In the genomic region with DNA sequence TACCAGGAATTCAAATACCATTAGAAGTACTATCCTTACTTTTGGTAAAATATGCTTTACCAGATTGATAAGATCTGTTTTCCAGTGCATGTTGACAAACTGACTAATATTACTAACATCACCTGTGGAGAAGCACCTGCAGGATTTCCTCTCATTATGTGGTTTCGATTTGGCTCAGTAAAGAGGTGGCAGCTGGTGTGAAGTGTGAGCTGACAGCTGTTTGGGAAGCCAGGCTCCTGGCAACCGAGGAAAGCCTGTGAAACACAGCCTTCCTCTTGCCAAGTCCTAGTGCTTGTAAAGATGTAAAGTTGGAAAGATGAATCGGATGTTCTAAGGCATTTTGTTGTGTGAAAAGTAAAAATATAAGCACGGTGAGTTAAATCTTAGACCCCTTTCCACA, we compare ENCODE assay signal across 8 mouse cellular contexts. TPM values are rescaled to one million over a fixed set of nuclear protein-coding genes. Genes with fewer than 3 reads are reported as not detected.
DNase-seq lines count a peak whose midpoint lies in the region; ATAC-seq and TF ChIP-seq lines count a peak whose summit lies in the region.

No protein-coding gene starts in this region.

- H3K4me2 ChIP-seq in hindbrain, embryonic 14.5 days (replicated peaks), result no peak overlapping the region
- H3K4me2 ChIP-seq in hindbrain, embryonic 16.5 days (ENCODE audit: low read length), result no peak overlapping the region
- H3K4me2 ChIP-seq in liver, postnatal 0 days (ENCODE audit: low read depth, low read length), result no peak overlapping the region

- no peaks in the 10 kb centered on the region for H3K4me1 ChIP-seq in hindbrain, embryonic 14.5 days (replicated peaks; ENCODE audit: control insufficient read depth, insufficient read depth, low read length)
- no peaks in the 10 kb centered on the region for H3K4me1 ChIP-seq in hindbrain, embryonic 16.5 days (ENCODE audit: control insufficient read depth, insufficient read depth, low read depth, low read length)
- 0 out of 2 replicates have a peak, but pooled peaks cover 3% of the 10 kb centered on the region for H3K4me1 ChIP-seq in liver, postnatal 0 days (ENCODE audit: insufficient read depth)

- no peak for ATAC-seq in hindbrain, embryonic 14.5 days (ENCODE audit: low FRiP score)
- no peak for ATAC-seq in hindbrain, embryonic 16.5 days
- no peak for ATAC-seq in liver, postnatal 0 days

- no peak for TF ChIP-seq EP300 in liver, postnatal 0 days (IDR thresholded peaks at IDR 0.05; ENCODE audit: low read depth)

- no peaks in the 10 kb centered on the region for H3K27me3 ChIP-seq in hindbrain, embryonic 14.5 days (ENCODE audit: control insufficient read depth, insufficient read depth, low read length)
- H3K27me3 ChIP-seq in hindbrain, embryonic 16.5 days (replicated peaks; ENCODE audit: control insufficient read depth, insufficient read depth, low read length), result no peaks in the 10 kb centered on the region
- no peaks in the 10 kb centered on the region for H3K27me3 ChIP-seq in liver, postnatal 0 days (ENCODE audit: insufficient read depth, low read length)

- no peak for TF ChIP-seq CTCF in liver, postnatal 0 days (IDR thresholded peaks at IDR 0.05; ENCODE audit: low read depth)

- H3K9ac ChIP-seq in hindbrain, embryonic 14.5 days, result no peak overlapping the region
- no peak overlapping the region for H3K9ac ChIP-seq in hindbrain, embryonic 16.5 days (ENCODE audit: low read depth, low read length)
- H3K9ac ChIP-seq in liver, postnatal 0 days (replicated peaks), result no peak overlapping the region

- no peaks in the 10 kb centered on the region for H3K36me3 ChIP-seq in hindbrain, embryonic 14.5 days (replicated peaks; ENCODE audit: control insufficient read depth, insufficient read depth)
- no peaks in the 10 kb centered on the region for H3K36me3 ChIP-seq in hindbrain, embryonic 16.5 days (ENCODE audit: control insufficient read depth, insufficient read depth, low read length)
- no peaks in the 10 kb centered on the region for H3K36me3 ChIP-seq in liver, postnatal 0 days (replicated peaks; ENCODE audit: insufficient read depth, low read length)

- no peak overlapping the region for H3K4me3 ChIP-seq in hindbrain, embryonic 14.5 days (replicated peaks; ENCODE audit: low read length)
- no peak overlapping the region for H3K4me3 ChIP-seq in hindbrain, embryonic 16.5 days (ENCODE audit: low read length)
- no peak overlapping the region for H3K4me3 ChIP-seq in liver, postnatal 0 days (ENCODE audit: low read depth, low read length)

- 47% methylated on average over 4 of the region's 4 CpGs for WGBS in hindbrain, embryonic 14.5 days
- 38% methylated on average over 4 of the region's 4 CpGs for WGBS in hindbrain, embryonic 16.5 days
- WGBS in liver, postnatal 0 days (ENCODE audit: insufficient replicate concordance), result 53% methylated on average over 4 of the region's 4 CpGs

- DNase-seq in hindbrain, embryonic 14.5 days (ENCODE audit: low spot score), result peak; percentile 67
- DNase-seq in cerebellum, postnatal 36 days, result peak; percentile 15 to 34
- DNase-seq in left cerebral cortex, adult 18-20 months (ENCODE audit: low spot score in 2 of 2), result peak; percentile 20 to 21
- peak; percentile 34 for DNase-seq in thymus, postnatal 0 days (ENCODE audit: low spot score)
- DNase-seq in urinary bladder, adult 18-20 months (ENCODE audit: low spot score in 2 of 2), result no peak
- no peak for DNase-seq in liver, postnatal 0 days
- no peak for DNase-seq in liver

- H3K27ac ChIP-seq in hindbrain, embryonic 14.5 days, result no peak overlapping the region
- no peak overlapping the region for H3K27ac ChIP-seq in hindbrain, embryonic 16.5 days (ENCODE audit: low read depth, low read length)
- H3K27ac ChIP-seq in liver, postnatal 0 days (ENCODE audit: low read depth), result no peak overlapping the region

- no peaks in the 10 kb centered on the region for H3K9me3 ChIP-seq in hindbrain, embryonic 14.5 days (ENCODE audit: control insufficient read depth, low read length)
- H3K9me3 ChIP-seq in hindbrain, embryonic 16.5 days (ENCODE audit: control insufficient read depth, low read length), result no peaks in the 10 kb centered on the region
- no peaks in the 10 kb centered on the region for H3K9me3 ChIP-seq in liver, postnatal 0 days (ENCODE audit: low read length)

RNA-seq across cellular contexts. Expression of gene Efcab5, which starts 7.9 kb away (rescaled TPM):
- 0.71 and 1.2 TPM in 2 replicates for polyA plus RNA-seq in hindbrain, embryonic 14.5 days (2014; fragmentation: Nextera tagmentation; extraction: Ambion mirVana)
- 0.51 and 0.56 TPM in 2 replicates for polyA plus RNA-seq in hindbrain, embryonic 16.5 days (2015; fragmentation: Nextera tagmentation; extraction: Ambion mirVana)
- total RNA-seq in left cerebral cortex, adult 18-20 months (2021), result 1 to 10 TPM; 2.9 to 3.1 TPM
- polyA plus RNA-seq in thymus, postnatal 0 days (2015; fragmentation: Nextera tagmentation; extraction: Ambion mirVana), result 0.37 and 0.96 TPM in 2 replicates
- polyA plus RNA-seq in liver, postnatal 0 days (2015; fragmentation: Nextera tagmentation; extraction: Ambion mirVana), result 0.07 and 0.16 TPM in 2 replicates

RNA-seq across cellular contexts. Expression of gene Ssh2, which starts 35.2 kb away (rescaled TPM):
- polyA plus RNA-seq in hindbrain, embryonic 14.5 days (2014; fragmentation: Nextera tagmentation; extraction: Ambion mirVana), result 23.2 and 24.6 TPM in 2 replicates
- 13.8 and 17.7 TPM in 2 replicates for polyA plus RNA-seq in hindbrain, embryonic 16.5 days (2015; fragmentation: Nextera tagmentation; extraction: Ambion mirVana)
- 10 to 100 TPM; 29.5 to 30.1 TPM for total RNA-seq in left cerebral cortex, adult 18-20 months (2021)
- 12.1 and 14.7 TPM in 2 replicates for polyA plus RNA-seq in thymus, postnatal 0 days (2015; fragmentation: Nextera tagmentation; extraction: Ambion mirVana)
- polyA plus RNA-seq in liver, postnatal 0 days (2015; fragmentation: Nextera tagmentation; extraction: Ambion mirVana), result 3.7 and 4.4 TPM in 2 replicates

Comparison
In these comparisons a context has a peak if more than half of its experiments do, and no peak if none do; other contexts are left out.
1. DNase-seq: peak in hindbrain, embryonic 14.5 days (single experiment), cerebellum, postnatal 36 days (2 of 2), left cerebral cortex, adult 18-20 months (2 of 2) and thymus, postnatal 0 days (single experiment); none in urinary bladder, adult 18-20 months (0 of 2), liver, postnatal 0 days (single experiment) and liver (single experiment).